Mouse (Mus musculus): ENCODE measurements around the gene Mef2d. TPM values are rescaled to one million over a fixed set of nuclear protein-coding genes. Genes with fewer than 3 reads are reported as not detected.

The Mef2d gene
- total RNA-seq, 2 experiments from 2014 or later: 111 to 122 TPM

DNA sequence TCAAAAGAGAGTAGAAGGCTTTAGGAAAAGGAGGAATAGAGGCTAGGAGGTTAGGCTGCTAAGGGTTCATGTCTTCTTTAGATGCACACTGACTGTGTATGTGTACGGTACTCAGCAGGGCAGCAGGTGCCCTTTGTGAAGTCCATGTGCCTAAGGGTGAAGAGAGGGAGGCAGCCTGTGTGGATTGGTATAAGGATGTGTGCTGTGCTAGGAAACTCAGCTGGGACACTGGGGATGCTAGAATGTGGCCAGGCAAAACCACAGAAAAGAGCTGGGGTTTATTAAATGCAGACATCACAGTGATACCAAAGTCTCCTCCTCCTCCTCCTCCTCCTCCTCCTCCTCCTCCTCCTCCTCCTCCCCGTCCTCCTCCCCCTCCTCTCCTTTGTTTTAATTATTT lies 75.5 kb downstream of the Mef2d start:
- DNase-seq (ENCODE audit: low spot score): no peak
- intact Hi-C loops (cut with DNase I): no loop called here

DNA sequence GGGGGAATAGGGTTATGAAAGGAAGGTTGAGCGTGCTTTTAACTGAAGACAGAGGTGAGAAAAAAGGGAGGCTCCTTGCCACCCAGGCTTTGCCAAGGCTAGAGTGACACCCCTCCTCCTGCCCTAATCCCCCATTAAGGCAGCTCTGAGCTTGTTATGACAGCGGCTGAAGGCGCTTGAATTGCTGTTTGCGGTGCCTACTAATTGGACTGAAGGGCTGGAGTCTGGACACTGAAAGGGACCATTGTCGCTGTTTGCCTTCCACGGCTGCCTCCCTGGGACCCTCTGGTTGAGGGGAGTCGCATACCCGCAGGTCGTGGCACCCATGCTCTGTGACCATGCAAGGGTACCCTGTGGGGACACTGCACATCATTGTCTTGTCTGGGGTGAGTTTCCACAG lies 77.8 kb downstream of the Mef2d start:
- intact Hi-C loops (cut with DNase I): no loop called here
- no peak for DNase-seq (ENCODE audit: low spot score)

DNA sequence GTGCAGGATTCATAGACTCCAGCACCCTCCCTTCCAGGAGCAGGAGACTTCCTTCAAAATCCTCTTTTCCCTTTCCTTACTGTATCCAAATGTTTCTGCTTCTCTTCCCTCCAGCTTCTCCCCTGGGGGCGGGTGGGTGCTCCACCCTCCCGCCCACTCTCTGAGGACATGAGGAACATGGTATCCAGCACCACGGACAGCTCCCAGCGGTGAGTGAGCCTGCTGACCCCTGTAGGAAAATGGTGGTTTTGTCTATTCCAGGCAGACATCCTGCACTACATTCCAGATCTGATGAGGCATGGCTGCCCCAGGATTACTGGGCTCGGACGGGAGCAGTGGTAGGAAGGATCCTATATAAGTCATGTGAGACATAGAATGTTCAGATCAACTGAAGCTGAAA lies 78.7 kb downstream of the Mef2d start:
- no peak for DNase-seq (ENCODE audit: low spot score)
- intact Hi-C loops (cut with DNase I): no loop called here

Small RNA genes lying within 50 kb of the gene (microRNA-seq; reads per million reads assigned to microRNA genes)
- gene Gm25641 (not detected), gene Mir3093 (not detected), gene Mir9-1 (not detected)

Other genes with a start within 250 kb of the Mef2d start
- 100 to 1,000 TPM; 108 to 112 TPM for gene Hdgf, start 236.1 kb upstream of the Mef2d start, total RNA-seq (2021)
- 10 to 100 TPM; 68.3 to 70.1 TPM for gene Mrpl24, start 222.9 kb upstream of the Mef2d start, total RNA-seq (2021)
- gene Isg20l2, start 212.1 kb upstream of the Mef2d start, total RNA-seq (2021): 10 to 100 TPM; 12.1 to 12.4 TPM
- gene Rrnad1, start 211.7 kb upstream of the Mef2d start, total RNA-seq (2021): 1 to 10 TPM; 6.0 to 6.1 TPM
- gene Crabp2, start 193.7 kb upstream of the Mef2d start, total RNA-seq (2021): not detected
- 10 to 100 TPM; 20.9 to 25.1 TPM for gene Nes, start 171.3 kb upstream of the Mef2d start, total RNA-seq (2021)
- gene Bcan, start 142.1 kb upstream of the Mef2d start, total RNA-seq (2021): under 1 TPM; 0.14 to 0.26 TPM
- not detected for gene Hapln2, start 114.8 kb upstream of the Mef2d start, total RNA-seq (2021)
- gene Gpatch4, start 99.3 kb upstream of the Mef2d start, total RNA-seq (2021): 10 to 100 TPM in 1 of 2 experiments, 1 to 10 TPM in 1; 7.8 to 10.2 TPM
- 10 to 100 TPM; 64.1 to 71.5 TPM for gene Naxe, start 83.9 kb upstream of the Mef2d start, total RNA-seq (2021)
- gene Ttc24, start 64.1 kb upstream of the Mef2d start, total RNA-seq (2021): not detected
- gene Iqgap3, start 60.4 kb upstream of the Mef2d start, total RNA-seq (2021): 1 to 10 TPM in 1 of 2 experiments, under 1 TPM in 1; 0.75 to 1.0 TPM
- not detected for gene Rhbg, start 112.3 kb downstream of the Mef2d start, total RNA-seq (2021)
- gene Gm38392, start 144.8 kb downstream of the Mef2d start, total RNA-seq (2021): under 1 TPM in 1 of 2 experiments, not detected in 1; 0.22 TPM
- gene Tsacc, start 154.6 kb downstream of the Mef2d start, total RNA-seq (2021): 1 to 10 TPM; 4.8 to 5.4 TPM
- 100 to 1,000 TPM; 184 to 199 TPM for gene Cct3, start 154.7 kb downstream of the Mef2d start, total RNA-seq (2021)
- gene Glmp, start 182.7 kb downstream of the Mef2d start, total RNA-seq (2021): 10 to 100 TPM; 71.9 to 79.7 TPM
- gene Tmem79, start 193.8 kb downstream of the Mef2d start, total RNA-seq (2021): 1 to 10 TPM; 1.8 to 2.2 TPM
- 10 to 100 TPM; 42.9 to 45.5 TPM for gene Smg5, start 193.9 kb downstream of the Mef2d start, total RNA-seq (2021)
- gene Paqr6, start 222.2 kb downstream of the Mef2d start, total RNA-seq (2021): under 1 TPM; 0.39 to 0.42 TPM
- gene Bglap3, start 230.4 kb downstream of the Mef2d start, total RNA-seq (2021): not detected
- not detected for gene Bglap2, start 236.3 kb downstream of the Mef2d start, total RNA-seq (2021)
- not detected for gene Bglap, start 242.1 kb downstream of the Mef2d start, total RNA-seq (2021)

Measured in heart, postnatal 25 days (tissue).